Mouse (Mus musculus) thymus, postnatal 0 days (tissue): ENCODE measurements around the gene Urb2. TPM values are rescaled to one million over a fixed set of nuclear protein-coding genes. Genes with fewer than 3 reads are reported as not detected.

ENCODE experiments used
- DNase-seq: peaks from one replicate; pipeline ENCODE4 v3.0.0-alpha.2; 2015; ENCODE audit warnings: low spot score
- microRNA counts: library from miRNA; unstranded; fragments of <30 nt; microRNA quantifications from one replicate; lab custom pipeline; 2015
- microRNA-seq: library from miRNA; unstranded; fragments of <30 nt; microRNA quantifications from one replicate; pipeline ENCODE4, GENCODE M21; 2016; ENCODE audit warnings: borderline number of aligned reads
- polyA plus RNA-seq: library from polyadenylated mRNA; unstranded; fragments of >200 nt; fragmentation: Nextera tagmentation; extraction: Ambion mirVana; gene quantifications from 2 replicates; pipeline ENCODE4 v1.2.1, GENCODE M21; 2015

Gene Urb2
- polyA plus RNA-seq, 1 experiment from 2014 or later: 4.0 TPM

- peak; percentile 72 for DNase-seq
These were observed 55.1 kb downstream of the Urb2 start for GRCm38 (mm10) chr8:124076416-124076815.

- DNase-seq: no peak
These were observed 56.1 kb downstream of the Urb2 start for GRCm38 (mm10) chr8:124077377-124077776.

- DNase-seq: no peak
These were observed 56.7 kb downstream of the Urb2 start for GRCm38 (mm10) chr8:124077998-124078397.

GRCm38 (mm10) chr8:124078969-124079368 lies 57.7 kb downstream of the Urb2 start:
- no peak for DNase-seq

- DNase-seq: no peak
These were observed 59.4 kb downstream of the Urb2 start for GRCm38 (mm10) chr8:124080467-124081326.

- no peak for DNase-seq
These were observed 61.3 kb downstream of the Urb2 start for GRCm38 (mm10) chr8:124082616-124083015.

GRCm38 (mm10) chr8:124083611-124084010 lies 62.3 kb downstream of the Urb2 start:
- no peak for DNase-seq

- peak; percentile 36 for DNase-seq
These were observed 64.4 kb downstream of the Urb2 start for GRCm38 (mm10) chr8:124085668-124086067.

- DNase-seq: peak; percentile 22
These were observed 66.8 kb downstream of the Urb2 start for GRCm38 (mm10) chr8:124088092-124088613.

- DNase-seq: no peak
These were observed 67.7 kb downstream of the Urb2 start for GRCm38 (mm10) chr8:124089016-124089415.

- no peak for DNase-seq
These were observed 69.2 kb downstream of the Urb2 start for GRCm38 (mm10) chr8:124090473-124090872.

MicroRNAs within 50 kb of the gene (microRNA counts, 519-probe panel; counts per million panel counts)
- microRNA mmu-miR-1967 (lab: Ali Mortazavi, UCI): 473 counts per million, percentile 71 among the panel's probes with 10 or more counts

Small RNAs within 50 kb of the gene (microRNA-seq; reads per million reads assigned to microRNA genes)
- gene Mir1967: not detected

Other genes starting within 250 kb of the Urb2 start
- gene Rab4a, start 215.5 kb upstream of the Urb2 start, polyA plus RNA-seq: 23.4 and 23.5 TPM in 2 replicates
- gene Ccsap, start 161.3 kb upstream of the Urb2 start, polyA plus RNA-seq: 6.6 and 6.7 TPM in 2 replicates
- gene Acta1, start 126.8 kb upstream of the Urb2 start, polyA plus RNA-seq: 14.5 and 22.3 TPM in 2 replicates
- 25.4 and 26.2 TPM in 2 replicates for gene Nup133, start 72.2 kb upstream of the Urb2 start, polyA plus RNA-seq
- gene Abcb10, start 38.4 kb upstream of the Urb2 start, polyA plus RNA-seq: 4.1 and 4.4 TPM in 2 replicates
- 60.5 and 60.6 TPM in 2 replicates for gene Taf5l, start 111 bp upstream of the Urb2 start, polyA plus RNA-seq
- 70.9 and 73.9 TPM in 2 replicates for gene Galnt2, start 209.9 kb downstream of the Urb2 start, polyA plus RNA-seq